Mouse (Mus musculus) embryo, embryonic 10 days (tissue): ENCODE measurements at regions not wholly inside any gene's neighbourhood (a gene's known extent, or its start where the extent isn't known, plus 50 kb on each side); places are given as distances from the start of the nearest gene placed in this dataset.

Experiments
- DNase-seq: peaks from one replicate; pipeline ENCODE4 v3.0.0-alpha.2; 2015; ENCODE audit warnings: low spot score

GRCm38 (mm10) chr13:5724364-5724763 is 136.9 kb upstream of the Klf6 start:
- peak; percentile 34 for DNase-seq

DNA sequence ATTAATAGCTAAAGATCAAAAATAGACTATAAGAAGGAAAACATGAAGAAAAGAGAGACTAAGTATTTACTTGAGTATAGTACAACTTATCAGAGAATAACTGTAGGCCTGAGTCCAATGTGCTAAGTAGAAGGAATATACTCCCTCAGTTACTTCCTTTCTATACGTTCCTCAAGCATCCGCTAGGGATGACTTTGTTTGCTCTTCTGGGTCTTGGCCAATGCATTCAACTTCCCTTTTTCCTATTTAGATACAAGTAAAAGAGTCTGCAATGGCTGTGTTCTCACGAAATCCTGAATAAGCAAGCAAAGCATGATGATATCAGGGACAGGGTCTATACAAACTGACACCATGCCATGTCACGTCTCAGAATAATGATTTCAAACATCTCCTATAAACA is 135.3 kb upstream of the Klf6 start:
- no peak for DNase-seq

- no peak for DNase-seq
Observed at GRCm38 (mm10) chr13:5726446-5726845, 134.8 kb upstream of the Klf6 start.

- no peak for DNase-seq
Observed at GRCm38 (mm10) chr13:5728172-5728571, 133.1 kb upstream of the Klf6 start.

DNA sequence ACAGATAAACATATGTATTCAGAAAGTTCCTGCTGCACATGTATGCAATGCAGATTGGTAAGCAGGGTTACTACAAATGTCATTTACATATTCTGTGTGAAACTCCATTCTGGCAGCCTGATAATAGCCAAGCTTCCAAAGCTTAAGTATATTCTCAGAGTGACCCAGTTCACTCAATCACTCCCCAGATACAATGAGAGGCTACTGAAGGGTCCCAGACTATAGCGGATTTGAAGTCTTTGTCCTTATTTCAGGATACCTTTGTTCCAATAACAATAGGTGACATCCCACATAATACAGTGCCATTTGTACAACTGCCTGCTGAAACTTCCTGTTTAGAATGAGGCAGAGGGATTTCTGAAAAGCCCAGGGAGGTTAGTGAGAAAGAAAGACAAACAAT is 132.5 kb upstream of the Klf6 start:
- DNase-seq = peak; percentile 46

GRCm38 (mm10) chr13:5729426-5730068 is 131.7 kb upstream of the Klf6 start:
- DNase-seq = no peak

GRCm38 (mm10) chr13:5732206-5732605 is 129.1 kb upstream of the Klf6 start:
- no peak for DNase-seq

GRCm38 (mm10) chr13:5735027-5735624 is 126.2 kb upstream of the Klf6 start:
- no peak for DNase-seq

- DNase-seq = no peak
Observed at GRCm38 (mm10) chr13:5736472-5736871, 124.8 kb upstream of the Klf6 start.

GRCm38 (mm10) chr13:5737214-5737613 is 124.1 kb upstream of the Klf6 start:
- DNase-seq = no peak

- DNase-seq = no peak
Observed at GRCm38 (mm10) chr13:5740805-5741204, 120.5 kb upstream of the Klf6 start.

DNA sequence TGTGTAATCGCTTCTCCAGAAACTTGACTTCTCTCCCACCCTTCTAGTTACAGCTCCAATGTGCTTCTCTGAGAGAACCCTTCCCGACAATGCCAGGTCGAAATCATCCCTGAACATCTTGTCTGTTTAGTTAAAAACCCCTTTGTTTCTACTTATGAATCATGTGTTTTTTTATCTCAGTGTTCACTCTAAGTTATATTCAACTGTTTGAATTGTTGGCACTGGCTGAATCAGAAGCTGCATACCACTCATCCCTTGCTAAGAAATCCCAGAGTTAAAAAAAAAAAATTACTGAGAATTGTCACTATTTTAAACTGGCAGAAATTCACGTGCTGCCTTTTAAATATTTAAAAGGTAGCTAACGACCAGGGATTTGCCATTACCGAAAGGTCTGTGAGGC is 116.3 kb upstream of the Klf6 start:
- no peak for DNase-seq

DNA sequence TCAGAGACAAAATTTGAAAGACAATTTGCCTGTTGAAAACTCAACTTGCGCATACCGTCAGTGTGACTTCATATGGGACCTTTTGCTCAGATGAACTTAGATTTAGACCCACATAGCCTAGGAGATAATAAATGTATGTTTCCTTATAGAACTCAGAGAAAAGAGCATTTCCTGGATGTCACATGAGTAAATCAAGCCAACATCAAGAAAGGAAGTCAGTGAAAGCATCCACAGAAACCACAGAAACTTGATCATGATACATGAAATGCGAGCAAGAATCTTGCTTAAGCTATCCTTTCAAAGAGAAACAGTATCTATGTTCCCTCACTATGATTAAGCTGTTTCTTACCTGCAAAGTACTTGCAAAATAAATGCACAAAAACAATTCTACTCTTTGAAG is 104.1 kb upstream of the Klf6 start:
- no peak for DNase-seq

- no peak for DNase-seq
Observed at GRCm38 (mm10) chr13:5757963-5758362, 103.3 kb upstream of the Klf6 start.

- no peak for DNase-seq
Observed at GRCm38 (mm10) chr13:5760030-5760429, 101.3 kb upstream of the Klf6 start.

DNA sequence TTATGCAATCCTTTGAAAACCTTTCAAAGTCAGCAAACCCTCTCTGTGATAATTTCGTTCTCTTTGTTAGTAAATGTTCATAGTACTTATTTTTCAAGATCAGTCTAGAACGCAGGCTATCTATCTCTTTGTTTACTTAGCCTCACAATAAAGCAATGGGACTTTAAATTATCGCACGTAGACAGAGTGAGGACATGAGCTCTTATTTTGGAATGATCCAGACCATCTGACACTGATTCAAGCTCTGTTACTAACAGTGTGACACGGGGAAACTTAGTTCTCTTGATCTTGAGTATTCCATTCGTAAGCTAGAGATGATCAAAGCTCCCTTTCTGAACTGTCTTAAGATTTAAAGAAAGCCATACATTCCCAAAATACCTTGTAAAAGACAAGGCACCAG is 94.9 kb upstream of the Klf6 start:
- DNase-seq = no peak

GRCm38 (mm10) chr13:5767202-5767601 is 94.1 kb upstream of the Klf6 start:
- DNase-seq = no peak

- DNase-seq = no peak
Observed at GRCm38 (mm10) chr13:5768699-5769098, 92.6 kb upstream of the Klf6 start.

DNA sequence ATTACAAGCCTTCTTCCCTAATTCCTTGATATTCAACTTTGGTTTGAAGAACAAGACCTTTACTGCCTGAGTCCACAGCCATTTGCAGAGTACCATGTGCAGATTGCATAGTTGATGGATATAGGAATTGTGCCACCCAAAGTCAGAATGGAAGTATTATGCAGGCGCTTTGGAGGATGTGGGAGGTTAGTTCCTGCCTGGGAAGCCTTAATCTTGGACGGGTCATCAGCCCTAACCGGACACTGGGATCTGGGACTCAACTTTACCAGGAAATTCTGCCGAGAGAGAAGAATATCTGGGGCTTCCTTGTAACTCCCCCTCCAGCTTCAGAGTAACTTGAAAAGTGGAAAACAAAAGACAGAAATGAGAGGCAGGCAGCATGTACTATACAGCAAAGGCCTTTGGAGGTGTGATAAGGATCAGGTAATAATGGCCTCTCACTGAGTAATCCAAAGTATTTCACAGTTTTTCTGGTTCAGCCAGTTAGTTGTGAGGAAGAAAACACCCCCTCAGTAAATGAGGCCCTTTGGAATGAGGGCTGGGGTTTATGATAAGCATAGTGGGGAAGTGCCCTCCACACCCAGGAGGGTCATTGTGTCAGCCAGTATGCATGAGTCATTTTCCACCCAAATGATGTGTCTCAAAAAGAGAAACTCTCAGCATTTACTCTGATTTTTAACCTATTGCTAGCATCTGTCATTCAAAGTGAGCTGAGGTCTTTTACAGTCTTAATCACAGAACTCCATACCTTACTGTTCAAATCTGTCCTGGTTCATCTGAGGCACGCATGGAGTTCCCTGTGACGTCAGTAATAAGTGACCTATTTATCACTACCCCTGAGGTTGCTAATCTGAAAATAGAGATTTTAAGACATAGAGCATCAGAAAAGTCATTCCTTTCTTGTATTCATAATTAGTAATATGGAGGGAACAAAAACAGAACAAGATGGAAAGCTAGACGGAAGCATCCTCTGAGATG is 91.7 kb upstream of the Klf6 start:
- DNase-seq = no peak

DNA sequence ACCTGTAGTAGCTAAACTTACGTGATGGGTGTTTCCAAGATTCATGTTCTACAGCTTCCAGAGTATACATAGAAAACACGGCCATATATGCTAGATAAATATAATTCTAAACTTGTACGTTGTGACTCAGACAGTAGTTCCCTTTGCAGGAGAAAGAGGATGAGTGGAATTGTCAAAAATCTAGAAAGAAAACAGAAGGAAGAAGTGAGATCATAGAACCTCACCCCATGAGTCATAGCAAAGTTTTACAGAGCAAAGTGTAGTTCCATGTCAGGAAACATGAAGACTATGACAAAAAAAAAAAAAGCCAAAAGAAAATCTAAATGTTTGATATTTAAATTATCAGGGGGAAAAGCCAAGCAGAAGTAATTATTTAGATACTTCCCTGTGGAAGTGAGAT is 87.5 kb upstream of the Klf6 start:
- no peak for DNase-seq

GRCm38 (mm10) chr13:5778443-5779171 is 82.7 kb upstream of the Klf6 start:
- DNase-seq = no peak

DNA sequence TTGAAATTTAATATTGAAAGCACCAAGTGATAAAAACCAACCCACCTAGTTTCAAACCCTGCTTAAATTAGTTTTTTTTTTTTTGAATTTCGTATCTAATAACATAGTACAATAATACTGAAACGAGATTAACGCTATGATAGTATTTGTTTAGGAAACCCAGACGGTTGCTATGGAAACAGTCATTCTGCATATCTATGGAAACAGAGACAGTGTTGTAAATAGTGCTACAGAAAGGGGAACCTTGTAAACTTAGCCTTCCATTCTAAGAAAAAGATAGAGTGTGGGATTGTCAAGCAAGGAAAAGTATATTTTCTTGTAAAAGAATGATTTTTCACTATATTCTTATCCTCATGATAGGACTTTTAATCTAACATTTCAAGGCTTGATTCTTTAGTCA is 81.9 kb upstream of the Klf6 start:
- peak; percentile 37 for DNase-seq
